Mouse (Mus musculus) heart, adult 11 months (tissue): Measurements from ENCODE around the gene Tat.

Source experiments
- DNase-seq: peaks from one replicate; pipeline ENCODE4 v3.0.0; 2022

The Tat gene

DNA sequence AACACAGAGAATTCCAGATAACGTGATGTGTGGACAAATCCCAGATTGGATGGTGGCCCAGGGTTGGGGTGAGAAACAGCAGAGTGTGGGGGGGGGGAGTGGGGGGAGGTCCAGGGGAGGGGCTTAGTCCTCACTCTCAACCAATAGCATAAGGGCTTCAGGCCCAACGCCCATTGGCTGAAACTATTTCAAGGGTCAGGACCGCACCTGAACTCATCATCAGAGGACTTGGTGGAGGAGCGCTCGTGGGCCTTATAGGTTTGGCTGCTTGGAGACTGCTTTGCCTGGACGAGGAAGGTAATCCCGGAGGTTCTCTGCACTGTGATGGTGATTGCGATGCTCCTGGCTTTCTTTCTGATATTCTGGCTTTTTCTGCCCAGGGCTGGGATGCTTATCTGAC is at the start of gene Tat:
TSS of gene Tat (plus strand) at position 214 of the 400 bp plus-strand sequence.
- DNase-seq = peak; percentile 74

DNA sequence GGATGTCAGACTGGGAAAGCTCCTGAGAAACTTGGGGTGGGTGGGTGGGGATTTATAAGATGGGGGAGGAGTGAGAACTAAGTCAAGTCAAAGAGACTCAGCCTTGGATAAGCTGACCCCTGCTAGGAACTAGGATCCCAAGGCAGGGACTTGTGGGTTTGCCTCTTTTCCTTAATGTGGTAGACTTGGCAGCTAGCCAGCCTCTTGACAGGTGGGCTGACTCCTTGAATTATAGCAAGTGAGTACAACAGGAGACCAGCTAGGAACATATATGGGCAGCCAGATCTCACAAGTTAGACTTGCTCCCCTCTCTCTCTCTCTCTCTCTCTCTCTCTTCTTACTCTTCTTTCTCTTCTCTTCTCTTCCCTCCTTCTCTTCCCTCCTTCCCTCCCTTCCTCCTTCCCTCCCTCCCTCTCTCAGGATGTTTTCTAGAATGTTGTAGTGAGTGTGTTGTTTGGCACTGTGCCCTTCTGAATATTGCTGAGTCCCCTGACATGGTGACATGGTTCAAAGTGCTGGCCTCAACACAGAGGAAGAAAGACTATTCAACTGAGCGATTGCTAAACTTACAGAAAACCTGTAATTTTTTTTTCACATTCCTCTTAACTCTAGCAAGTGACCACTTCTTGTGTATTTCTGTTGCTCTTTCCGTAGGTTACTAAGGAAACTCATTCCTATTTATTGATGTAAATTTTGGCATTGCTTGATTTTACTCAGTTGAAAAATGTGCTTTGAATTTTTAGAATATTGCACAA is 48.5 kb upstream of the Tat start:
- DNase-seq = peak; percentile 55

DNA sequence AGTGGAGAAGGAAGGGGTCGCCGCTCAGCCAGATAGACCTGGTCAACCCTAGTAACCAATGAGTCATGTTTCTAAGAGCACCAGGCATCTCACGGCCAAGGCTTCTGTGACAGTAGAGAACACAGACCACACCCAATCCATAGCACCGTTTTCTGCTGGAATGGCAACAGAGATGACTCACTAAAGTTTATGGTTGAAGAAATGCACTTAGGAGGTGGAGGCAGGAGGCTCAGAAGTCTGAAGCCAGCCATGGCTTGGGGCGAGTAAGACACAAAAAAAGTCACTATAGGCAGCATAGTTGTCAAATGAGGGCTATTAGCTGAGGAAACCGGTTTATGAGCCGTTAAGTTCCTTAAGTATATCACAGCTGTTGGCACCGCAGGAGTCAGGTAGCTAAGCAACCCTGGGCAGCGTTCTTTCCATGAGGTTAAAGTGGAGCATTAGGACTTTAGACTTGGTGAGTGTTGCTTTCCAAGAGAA is 45.0 kb upstream of the Tat start:
- DNase-seq = peak; percentile 68

DNA sequence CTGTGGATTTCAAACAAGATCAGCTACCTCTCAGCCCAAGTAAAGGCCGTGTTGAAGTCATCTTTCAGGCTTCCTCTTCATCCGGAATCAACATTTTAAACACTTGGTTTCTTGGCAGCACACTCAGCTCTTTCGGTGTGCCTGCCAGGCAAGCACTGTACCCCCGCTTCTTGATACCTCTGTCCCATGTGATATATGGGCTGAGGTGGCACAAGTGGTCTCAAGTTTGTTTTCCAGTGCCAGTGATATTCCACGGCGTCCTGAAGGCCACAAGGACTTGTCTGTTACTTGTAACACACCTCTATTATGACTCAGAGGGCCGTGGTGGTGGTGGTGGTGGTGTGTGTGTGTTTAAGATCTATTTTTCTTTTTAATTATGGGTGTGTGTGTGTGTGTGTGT is 44.5 kb upstream of the Tat start:
- peak; percentile 70 for DNase-seq

DNA sequence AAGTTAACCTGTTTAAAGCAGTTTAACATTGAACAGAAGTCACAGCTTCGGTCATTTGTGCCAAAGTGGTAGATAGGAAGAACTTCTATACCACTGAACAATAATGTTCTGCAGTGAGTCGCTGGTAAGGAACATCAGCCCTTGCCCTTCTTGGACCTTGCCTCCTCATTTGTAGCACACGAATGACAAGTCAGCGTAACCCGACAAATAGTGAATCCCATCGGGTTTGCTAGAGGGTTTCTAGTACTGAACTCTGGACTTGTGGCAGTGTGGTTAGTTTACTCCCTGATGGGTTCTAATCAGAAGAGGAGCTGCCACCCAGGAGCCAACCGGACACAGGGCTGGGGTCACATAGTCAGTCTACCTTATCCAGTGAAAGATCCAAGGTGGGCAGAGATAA is 44.0 kb upstream of the Tat start:
- DNase-seq = peak; percentile 71

DNA sequence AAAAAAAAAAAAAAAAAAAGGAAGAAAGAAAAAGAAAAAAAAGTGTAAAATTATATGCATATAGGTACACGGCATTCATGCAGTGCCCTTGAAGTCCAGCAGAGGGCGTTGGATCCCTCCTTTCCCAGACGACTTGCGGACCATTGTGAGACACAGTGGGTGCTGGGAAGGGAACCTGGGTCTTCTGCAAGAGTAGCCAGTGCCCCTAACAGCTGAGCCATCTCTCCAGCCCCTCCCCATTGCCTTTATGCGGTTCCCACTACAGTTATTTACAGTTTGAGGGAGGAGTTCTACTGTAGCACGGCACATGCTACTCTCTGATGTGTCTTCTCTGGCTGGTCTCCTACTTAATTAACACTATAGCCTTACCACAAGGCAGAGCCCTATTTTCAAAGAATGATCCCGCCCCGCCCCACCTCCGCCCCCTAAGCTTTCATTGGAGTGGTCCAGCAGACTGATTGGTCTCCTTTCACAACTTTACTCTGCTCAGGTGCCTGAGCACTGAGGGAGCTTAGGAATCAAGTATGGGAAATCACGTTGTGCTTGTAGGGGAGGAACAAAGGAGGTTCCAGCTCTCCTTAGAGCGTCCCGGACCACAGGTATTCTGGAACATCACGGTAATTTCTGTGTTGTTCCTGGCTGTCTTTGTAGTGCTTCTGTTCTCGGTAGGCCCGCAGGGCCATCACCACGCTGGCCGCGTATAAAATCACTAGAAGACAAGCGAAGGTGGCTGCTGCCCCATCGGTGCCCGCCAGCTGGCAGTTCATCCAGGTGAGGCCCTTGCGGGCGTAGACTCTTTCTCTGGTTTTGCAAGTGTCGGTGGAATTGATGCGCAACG is 42.6 kb upstream of the Tat start:
- peak; percentile 71 for DNase-seq

DNA sequence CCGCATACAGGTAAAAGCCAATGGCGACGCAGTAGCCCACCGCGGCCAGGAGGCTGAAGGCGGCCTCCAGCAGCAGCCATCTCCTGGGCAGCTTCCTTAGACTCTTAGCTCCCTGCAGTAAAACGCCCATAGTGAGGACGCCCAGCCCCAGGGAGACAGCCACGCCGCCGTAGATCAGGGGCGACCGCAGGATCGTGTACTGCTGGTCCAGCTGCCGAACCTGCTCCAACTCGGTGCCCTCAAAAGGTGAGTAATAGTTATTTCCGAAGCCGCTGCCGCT is 42.0 kb upstream of the Tat start:
- no peak for DNase-seq

DNA sequence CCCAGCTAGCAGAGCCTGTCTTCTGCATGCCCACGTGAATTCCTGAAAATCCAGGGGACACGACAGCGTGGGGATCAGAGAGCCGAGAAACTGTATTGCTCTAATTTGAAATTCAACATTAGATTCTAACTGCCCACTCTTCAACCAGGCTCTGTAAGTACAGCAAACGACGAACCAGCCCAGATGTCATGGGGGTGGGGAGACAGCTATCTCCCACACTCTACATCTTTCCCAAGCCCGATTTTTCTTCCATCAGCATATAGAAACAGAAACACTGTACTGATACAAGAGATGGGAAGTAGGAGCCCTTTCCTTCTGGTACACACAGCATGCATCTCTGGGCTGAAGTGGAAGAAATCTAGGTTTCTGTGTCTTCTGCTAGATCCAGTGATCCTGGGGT is 38.1 kb upstream of the Tat start:
- DNase-seq = peak; percentile 63

DNA sequence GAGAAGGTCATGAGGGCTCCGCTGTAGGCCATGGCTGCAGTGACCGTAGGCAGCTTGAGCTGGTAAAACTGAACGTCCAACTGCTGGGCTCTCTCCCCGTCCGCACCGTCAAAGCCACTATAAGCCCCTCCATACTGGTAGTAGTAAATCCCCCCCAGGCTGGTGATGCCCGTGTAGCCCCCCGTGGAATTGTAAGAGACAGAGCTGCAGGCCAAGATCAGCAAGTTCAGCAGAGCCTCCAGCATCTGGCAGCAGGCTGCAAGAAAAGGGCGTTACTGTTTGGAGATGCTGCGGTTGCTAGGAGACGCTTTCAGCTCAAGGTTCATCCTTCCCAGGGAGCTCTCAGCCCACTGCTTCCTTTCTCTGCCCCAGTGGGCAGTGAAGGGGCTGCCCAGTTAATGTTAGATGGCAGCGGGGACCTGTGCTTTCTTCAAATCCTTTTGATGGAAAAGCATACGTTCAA is 35.7 kb upstream of the Tat start:
- peak; percentile 91 for DNase-seq

DNA sequence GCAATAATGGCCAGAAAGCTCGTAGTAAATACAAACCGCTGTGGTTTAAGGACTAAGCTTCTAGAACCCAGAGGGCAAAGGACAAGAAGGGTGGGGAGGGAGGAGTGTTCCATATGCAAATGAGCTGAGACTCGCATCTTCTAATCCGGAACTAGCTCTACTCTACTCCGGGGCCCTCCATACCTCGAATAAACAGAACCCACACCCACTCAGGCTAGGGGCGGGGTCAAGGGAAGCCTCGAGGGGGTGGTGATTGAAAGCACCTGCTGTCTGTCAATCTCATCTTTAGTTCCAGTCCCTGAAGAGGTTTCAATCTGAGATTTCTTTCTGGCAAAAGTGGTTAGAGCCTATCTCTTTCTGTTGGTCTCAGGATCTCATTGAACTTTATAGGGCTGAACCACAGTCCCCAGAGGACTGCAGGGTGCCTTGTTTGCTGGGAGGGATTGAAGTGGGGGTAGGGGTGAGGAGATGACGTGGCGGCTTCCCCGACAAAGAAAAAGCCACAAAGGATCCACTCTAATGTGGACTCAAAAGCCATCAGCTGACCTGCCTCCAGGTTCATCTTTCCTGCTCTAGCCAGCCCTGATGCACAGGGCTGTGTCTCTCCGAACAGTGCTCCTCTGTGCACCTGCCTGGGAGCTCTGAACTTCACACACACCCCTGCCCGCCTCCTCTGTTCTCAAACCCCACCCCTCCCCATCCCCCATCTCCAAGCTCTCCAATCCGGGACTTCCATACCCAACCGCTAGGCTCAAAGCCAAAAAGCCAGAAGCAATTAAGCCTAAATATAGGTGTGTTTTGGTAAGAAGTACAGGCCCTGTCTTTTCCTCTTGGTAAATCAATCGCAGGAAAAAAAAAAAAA is 32.8 kb upstream of the Tat start:
- DNase-seq = peak; percentile 72

DNA sequence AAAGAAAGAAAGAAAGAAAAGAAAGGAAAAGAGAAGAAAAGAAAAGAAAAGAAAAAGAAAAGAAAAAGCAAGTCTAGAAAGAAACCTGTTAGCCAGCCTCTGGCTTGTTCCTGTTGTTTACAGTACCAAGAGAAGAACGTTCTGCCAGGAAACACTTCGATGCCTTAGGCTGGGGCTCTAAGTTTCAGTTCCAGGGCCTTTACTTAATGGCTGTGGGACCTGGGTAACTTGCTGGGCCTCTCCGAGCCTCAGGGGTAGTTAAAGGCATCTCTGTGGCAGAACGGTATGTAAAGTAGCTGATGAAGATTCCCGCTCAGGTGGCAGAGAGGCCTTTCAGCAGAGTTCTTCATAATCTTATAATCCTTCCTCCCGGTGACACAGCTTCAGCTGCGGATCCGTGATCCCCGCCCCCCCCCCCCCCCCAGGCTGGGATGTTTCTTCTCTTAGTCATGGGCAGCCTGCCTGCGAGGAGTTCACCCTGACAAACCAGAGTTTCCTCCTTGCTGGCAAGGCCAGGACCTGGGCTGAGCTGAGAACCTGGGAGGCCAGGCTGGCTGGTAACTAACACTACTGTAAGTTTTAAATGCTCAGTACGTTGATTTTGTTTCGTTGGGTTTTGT is 32.1 kb upstream of the Tat start:
- peak; percentile 35 for DNase-seq

DNA sequence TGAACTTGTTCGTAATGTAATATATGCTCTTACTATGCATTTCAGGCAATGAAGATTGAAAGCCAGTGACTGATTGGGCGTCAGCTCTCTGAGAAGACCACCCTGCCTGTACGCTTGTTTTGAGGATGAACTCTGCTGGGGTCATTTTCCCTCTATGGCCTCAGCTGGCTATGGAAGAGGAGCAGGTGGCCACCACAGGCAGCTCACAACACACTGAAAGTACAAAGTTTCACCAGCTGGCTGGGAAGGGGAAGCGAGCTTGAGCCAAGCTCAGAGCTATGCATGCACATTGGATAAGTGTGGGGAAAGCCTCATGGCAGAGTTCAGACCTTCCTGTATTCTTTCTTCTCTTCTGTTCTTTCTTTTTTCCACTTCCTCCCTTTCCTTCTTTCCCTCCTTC is 31.1 kb upstream of the Tat start:
- no peak for DNase-seq

DNA sequence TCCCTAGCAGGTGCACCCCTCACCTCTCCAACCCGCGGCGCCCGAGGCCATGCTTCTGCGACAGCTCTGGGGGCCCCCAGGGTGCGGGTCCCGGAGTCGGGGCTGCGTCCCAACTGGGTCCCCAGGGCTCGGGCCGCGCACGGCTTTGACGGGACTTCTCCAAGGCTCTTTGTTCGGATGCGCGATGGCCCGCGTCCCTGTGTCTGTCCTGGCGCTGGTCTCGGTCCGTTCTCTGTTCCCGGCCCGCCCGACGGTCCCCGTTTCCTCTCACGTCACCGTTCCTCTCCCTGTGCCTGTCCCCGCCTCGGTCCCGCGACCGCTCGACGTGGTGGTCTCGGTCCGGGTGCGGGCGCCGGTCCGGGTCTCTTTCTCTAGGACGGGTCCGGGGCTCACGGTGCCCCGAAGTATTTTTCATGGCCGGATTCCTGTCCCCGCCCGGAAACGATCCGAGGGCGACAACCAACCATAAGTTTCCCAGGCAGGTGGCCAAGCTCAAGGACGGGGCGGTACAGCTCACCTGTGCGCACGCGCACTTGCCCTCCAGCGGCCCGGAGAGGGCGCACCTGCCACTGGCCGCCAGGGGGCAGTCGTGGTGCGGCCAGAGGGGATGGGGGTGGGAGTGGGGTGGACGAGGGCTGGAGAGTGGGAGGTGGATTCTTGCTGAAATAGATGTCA is 28.4 kb upstream of the Tat start, which contains the start of gene Marveld3:
TSS of gene Marveld3 (minus strand) at position 511 of the 675 bp plus-strand sequence.
- peak; percentile 91 for DNase-seq

DNA sequence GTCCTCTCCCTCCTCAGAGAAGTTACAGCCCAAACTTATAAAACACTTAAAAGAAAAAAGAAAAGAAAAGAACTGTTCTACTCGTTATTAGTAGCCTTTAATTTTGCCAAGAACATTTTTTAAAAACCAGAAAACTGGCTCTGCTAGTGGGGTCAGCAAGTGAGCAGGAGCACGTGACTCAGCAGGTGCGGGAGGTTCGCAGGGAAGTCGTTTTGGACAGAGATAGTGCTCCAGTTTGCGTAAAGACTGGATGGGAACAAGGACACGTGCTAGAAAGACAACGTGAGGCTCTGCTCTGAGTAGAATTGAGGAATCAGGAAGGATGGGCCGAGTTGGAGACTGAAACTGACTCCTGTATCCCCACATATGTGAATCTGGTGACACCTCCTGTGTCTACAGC is 27.3 kb upstream of the Tat start:
- peak; percentile 85 for DNase-seq

DNA sequence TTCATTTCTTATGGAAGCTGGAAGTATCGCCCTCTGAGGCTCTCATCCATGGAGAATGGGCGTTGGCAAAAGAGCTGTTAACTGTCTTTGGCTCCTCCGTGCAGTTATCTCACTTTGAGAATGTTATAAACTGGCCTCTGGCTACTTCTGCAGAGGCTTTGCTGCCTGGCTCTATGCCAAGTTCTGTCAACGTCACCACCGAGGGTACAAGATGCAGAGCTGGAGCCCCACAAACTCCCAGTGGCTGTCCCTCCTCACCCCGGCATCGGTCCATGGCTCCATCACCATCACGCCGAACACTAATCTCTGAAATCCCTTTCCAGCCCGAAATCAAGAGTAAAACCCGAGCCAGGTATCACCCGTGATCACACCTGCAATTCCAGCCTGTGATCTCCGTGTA is 26.8 kb upstream of the Tat start:
- DNase-seq = peak; percentile 64

DNA sequence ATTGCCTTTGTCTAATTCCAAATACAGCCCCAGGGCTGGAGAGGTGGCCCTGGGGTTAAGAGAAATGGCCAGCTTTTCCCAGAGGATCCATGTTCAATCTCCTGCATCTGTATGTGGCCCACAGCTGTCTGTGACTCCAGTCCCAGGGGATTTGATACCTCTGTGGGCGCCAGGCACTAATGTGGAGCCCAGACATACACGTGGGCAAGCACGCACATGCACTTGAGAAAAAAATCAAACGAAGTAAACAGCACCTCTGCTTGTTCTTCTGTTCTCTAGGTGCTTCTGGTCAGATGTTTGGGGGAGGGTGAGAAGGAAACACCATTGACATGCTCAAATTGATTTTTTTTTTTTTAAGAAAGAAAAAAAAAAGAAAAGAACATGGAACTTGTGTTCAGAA is 26.1 kb upstream of the Tat start:
- DNase-seq = peak; percentile 66

DNA sequence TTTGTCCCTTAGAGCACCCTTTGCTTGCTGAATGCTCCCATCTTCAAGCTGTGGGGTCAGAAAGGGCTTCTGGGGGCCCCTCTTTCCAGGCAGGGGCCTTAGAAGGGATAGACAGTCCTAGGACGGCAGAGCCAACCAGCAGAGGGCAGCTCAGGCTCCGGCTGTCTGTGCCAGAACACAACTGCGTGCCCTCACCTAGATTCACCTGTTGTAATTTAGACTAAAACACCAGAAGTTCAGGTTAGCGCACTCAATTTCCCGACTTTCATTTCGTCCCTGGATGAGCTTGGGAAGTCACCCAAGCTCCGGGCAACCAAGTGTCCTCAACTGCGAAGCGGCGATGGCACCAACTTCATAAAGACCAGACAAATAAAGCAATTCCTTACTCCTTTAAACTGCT is 21.4 kb upstream of the Tat start:
- DNase-seq = peak; percentile 61

DNA sequence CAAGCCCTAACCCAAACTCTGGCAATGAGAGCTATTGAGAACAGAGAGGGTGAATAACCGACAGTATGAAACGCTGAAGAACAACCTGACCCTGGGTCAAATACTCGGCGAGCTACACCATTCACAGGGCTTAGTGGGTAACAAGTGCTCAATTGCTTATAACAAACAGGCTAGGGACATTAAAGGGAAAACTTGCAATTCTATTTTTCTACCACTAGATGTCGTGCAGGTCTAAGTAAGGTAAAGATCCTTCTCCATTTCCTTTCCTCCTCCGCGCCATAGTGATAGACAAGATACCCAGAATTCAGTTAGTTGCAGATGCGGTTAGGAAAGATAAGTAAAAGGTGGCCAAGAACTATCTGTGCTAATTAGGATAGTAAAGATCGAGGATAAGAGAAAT is 19.9 kb upstream of the Tat start:
- peak; percentile 1 for DNase-seq

DNA sequence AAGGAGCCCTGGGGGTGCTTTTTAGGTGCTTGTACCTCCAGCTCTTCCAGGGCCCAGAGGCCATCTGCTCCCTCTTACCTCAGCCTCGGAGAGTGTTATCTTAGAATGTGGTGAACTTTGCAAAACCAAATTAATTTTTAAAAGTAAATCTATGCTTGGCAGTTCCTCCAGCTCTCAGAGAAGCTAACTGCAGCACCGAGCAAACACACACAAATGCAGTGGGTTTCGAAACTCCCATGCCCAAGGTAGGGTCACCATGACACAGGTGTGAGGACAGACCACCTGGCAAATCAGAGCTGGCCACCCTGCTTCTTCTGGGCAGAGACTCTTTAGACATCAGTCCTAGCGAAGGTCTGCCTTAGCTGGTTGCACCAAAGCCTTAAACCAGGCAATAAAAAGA is 17.3 kb upstream of the Tat start:
- no peak for DNase-seq

DNA sequence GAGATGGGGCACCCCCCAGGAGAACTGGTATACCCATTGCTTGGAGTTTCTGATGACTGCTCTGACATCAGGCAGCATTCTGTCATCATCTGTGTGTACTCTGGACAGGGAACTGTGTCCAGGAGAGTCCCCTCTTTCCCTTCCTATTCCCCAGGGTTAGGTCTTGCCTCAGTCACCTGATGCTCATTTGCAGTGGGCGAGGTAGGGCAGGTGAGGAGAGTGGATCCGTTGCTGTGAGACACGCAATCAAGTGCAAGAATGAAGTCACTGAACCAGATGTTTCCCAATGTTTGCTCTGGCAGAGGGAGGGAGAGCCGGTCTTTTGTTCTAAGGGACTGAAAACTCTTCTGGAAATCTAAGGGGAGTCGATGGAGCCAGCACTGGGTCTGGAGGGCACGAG is 10.9 kb upstream of the Tat start:
- DNase-seq = peak; percentile 15

DNA sequence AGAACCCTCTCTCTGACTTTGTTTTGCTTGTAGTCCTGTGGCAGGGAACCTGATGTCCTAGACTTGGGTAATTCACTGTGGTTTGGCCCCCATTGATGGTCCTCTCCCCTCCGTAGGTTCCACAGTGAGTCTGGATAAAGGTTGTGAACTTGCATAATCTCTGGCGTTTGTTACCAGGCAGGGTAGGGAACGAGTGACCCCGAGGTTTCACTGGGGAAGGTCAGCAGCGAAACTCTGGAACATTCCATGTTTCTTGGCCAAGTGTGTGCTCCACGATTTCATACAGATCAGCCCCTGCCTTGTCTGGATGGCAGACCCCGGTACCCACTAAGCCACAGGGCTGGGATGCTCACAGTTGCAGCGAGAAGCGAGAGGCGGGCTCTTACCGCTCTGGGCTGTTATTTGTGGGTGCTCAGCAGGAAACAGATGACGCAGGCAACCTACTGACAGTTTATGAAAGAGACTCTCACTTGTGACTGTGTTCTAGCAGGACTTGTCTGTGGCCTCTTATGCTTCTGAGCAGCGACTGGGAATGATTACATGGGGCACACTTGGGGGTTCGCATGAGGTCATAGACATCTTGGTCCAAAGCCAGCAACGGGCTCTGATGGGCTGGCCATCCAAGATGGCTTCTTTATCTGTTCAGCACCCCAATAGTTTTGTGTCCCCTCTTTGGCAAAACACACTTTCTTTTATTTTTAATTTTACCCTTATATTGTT is 7.7 kb upstream of the Tat start:
- peak; percentile 63 for DNase-seq
